Comparison of ENCODE assay signal across 22 mouse cellular contexts in the genomic region with DNA sequence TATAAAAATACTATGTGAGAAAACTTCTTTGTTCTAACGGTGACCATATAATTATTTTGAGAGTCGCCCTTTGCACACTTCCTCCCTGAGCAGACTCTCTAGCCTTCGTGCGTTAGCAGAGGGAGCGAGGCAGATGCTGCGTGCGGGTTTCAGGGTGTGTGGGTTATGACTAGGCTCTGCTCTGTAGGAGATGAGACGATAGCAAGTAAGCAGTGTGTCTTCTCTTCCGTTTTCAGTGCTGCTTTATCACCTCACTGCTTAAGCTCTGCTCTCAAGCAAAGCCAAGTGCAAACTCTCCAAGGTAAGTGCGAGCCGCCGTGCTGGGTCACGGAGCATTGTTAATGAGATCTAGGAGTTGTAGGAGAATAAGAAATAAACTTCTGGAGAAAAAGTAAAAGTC. TPM values are rescaled to one million over a fixed set of nuclear protein-coding genes. Genes with fewer than 3 reads are reported as not detected.
A peak's percentile ranks its signal among the peaks of the same experiment; 100 is the strongest.
DNase-seq lines count a peak whose midpoint lies in the region; ATAC-seq and TF ChIP-seq lines count a peak whose summit lies in the region.
"Had no signal": no experiment of that assay in that cellular context is flagged by ENCODE, and none has a peak within 500 bp of the region (broad histone marks: within the 10 kb centered on the region; RNA-seq: fewer than 3 reads in every experiment).

No protein-coding gene starts in this region.

- H3K4me1 ChIP-seq in thymus, adult 2 months (replicated peaks; ENCODE audit: control insufficient read depth, insufficient read depth, low read length) = no peaks in the 10 kb centered on the region
- H3K4me1 ChIP-seq in liver, embryonic 14.5 days (replicated peaks; ENCODE audit: control insufficient read depth in 2 of 2, insufficient read depth in 2 of 2, low read length in 1 of 2) = peaks cover 13 to 26% of the 10 kb centered on the region in 2 experiments
- H3K4me1 ChIP-seq: embryonic facial prominence, embryonic 13.5 days; forebrain, embryonic 10.5 days; hindbrain, embryonic 15.5 days; limb, embryonic 15.5 days had no signal

- TF ChIP-seq CTCF in thymus, adult 2 months (IDR thresholded peaks at IDR 0.05; ENCODE audit: borderline replicate concordance, control insufficient read depth, extremely low read depth, insufficient read depth, low read length, poor library complexity) = no peak
- TF ChIP-seq CTCF in liver, embryonic 14.5 days (IDR thresholded peaks at IDR 0.05; ENCODE audit: low read depth) = no peak

- H3K36me3 ChIP-seq in thymus, adult 2 months (ENCODE audit: control insufficient read depth, insufficient read depth, low read length) = no peaks in the 10 kb centered on the region
- H3K36me3 ChIP-seq in liver, embryonic 14.5 days (replicated peaks; ENCODE audit: control insufficient read depth, insufficient read depth, low read depth) = no peaks in the 10 kb centered on the region; the same call in 1 of the 2 replicates
- H3K36me3 ChIP-seq: hindbrain, embryonic 15.5 days had no signal

- H3K9ac ChIP-seq in liver, embryonic 14.5 days (replicated peaks) = no peak overlapping the region
- H3K9ac ChIP-seq: embryonic facial prominence, embryonic 13.5 days; heart, embryonic 13.5 days; hindbrain, embryonic 15.5 days; limb, embryonic 15.5 days had no signal

- ATAC-seq in erythroblast, adult 5-6 weeks (replicated peaks; ENCODE audit: low FRiP score, poor library complexity, severe bottlenecking) = peak; percentile 70
- ATAC-seq in liver, embryonic 14.5 days (ENCODE audit: insufficient read depth) = peak; percentile 58

- TF ChIP-seq POLR2A in thymus, adult 2 months (IDR thresholded peaks at IDR 0.05; ENCODE audit: control insufficient read depth, extremely low read depth, insufficient read depth, low read length, poor library complexity) = no peak

- H3K27ac ChIP-seq in thymus, adult 2 months (ENCODE audit: control insufficient read depth, insufficient read depth, low read length) = no peak overlapping the region
- H3K27ac ChIP-seq in liver, embryonic 14.5 days = no peak overlapping the region
- H3K27ac ChIP-seq: embryonic facial prominence, embryonic 13.5 days; forebrain, embryonic 10.5 days; heart, embryonic 13.5 days; hindbrain, embryonic 15.5 days; limb, embryonic 15.5 days had no signal

- no peaks in the 10 kb centered on the region for H3K27me3 ChIP-seq in thymus, adult 2 months (ENCODE audit: control insufficient read depth, insufficient read depth, low read length)
- H3K27me3 ChIP-seq in liver, embryonic 14.5 days (ENCODE audit: control insufficient read depth, insufficient read depth, low read length) = no peaks in the 10 kb centered on the region
- H3K27me3 ChIP-seq: embryonic facial prominence, embryonic 13.5 days; heart, embryonic 13.5 days; hindbrain, embryonic 15.5 days; limb, embryonic 15.5 days had no signal

- H3K4me3 ChIP-seq in thymus, adult 2 months (ENCODE audit: control insufficient read depth, insufficient read depth, low read length) = no peak overlapping the region
- no peak overlapping the region for H3K4me3 ChIP-seq in liver, embryonic 14.5 days (ENCODE audit: insufficient read depth in 1 of 2, low read depth in 2 of 2, low read length in 2 of 2)
- H3K4me3 ChIP-seq: embryonic facial prominence, embryonic 13.5 days; forebrain, embryonic 10.5 days; heart, embryonic 13.5 days; hindbrain, embryonic 15.5 days; limb, embryonic 15.5 days had no signal

- peak; percentile 15 for DNase-seq in thymus, postnatal 0 days (ENCODE audit: low spot score)
- no peak for DNase-seq in thymus, adult 2 months
- no peak for DNase-seq in liver, embryonic 14.5 days (ENCODE audit: low read depth in 3 of 3, low spot score in 3 of 3)
- no peak for DNase-seq in gastrocnemius, postnatal 25 days
- no peak for DNase-seq in gastrocnemius, adult 18-20 months (ENCODE audit: low spot score)
- DNase-seq in thymus, adult 18-20 months = no peak
- no peak for DNase-seq in frontal cortex, postnatal 14 days (ENCODE audit: low spot score in 2 of 2)
- DNase-seq: adrenal gland, adult 8-10 months; cerebellum, adult 8-10 months; gastrocnemius, postnatal 36 days; heart, postnatal 36 days; kidney, adult 8-10 months; kidney, postnatal 36 days; layer of hippocampus, adult 9-11 months; lung, postnatal 10 days; spleen, adult 18-20 months had no signal

- 80% methylated on average over 13 of the region's 13 CpGs for WGBS in thymus, adult 2 months
- WGBS in liver, embryonic 14.5 days (ENCODE audit: insufficient replicate concordance) = 36% methylated on average over 13 of the region's 13 CpGs

- no peak for TF ChIP-seq EP300 in liver, embryonic 14.5 days (IDR thresholded peaks at IDR 0.05; ENCODE audit: low read depth)

- H3K4me2 ChIP-seq in liver, embryonic 14.5 days (ENCODE audit: low read depth) = no peak overlapping the region
- H3K4me2 ChIP-seq: embryonic facial prominence, embryonic 13.5 days; heart, embryonic 13.5 days; hindbrain, embryonic 15.5 days; limb, embryonic 15.5 days had no signal

- no peaks in the 10 kb centered on the region for H3K9me3 ChIP-seq in liver, embryonic 14.5 days (ENCODE audit: control insufficient read depth, low read length)
- H3K9me3 ChIP-seq: embryonic facial prominence, embryonic 13.5 days; forebrain, embryonic 10.5 days; heart, embryonic 13.5 days; hindbrain, embryonic 15.5 days; limb, embryonic 15.5 days had no signal

RNA-seq across cellular contexts. Expression of a gene that starts 38.5 kb away (rescaled TPM):
- polyA plus RNA-seq in thymus, postnatal 0 days (2015; fragmentation: Nextera tagmentation; extraction: Ambion mirVana) = 16.1 and 19.4 TPM in 2 replicates
- 11.0 and 12.1 TPM in 2 replicates for polyA plus RNA-seq in thymus, adult 2 months (2012; rRNA removed)
- 16.3 and 17.3 TPM in 2 replicates for total RNA-seq in erythroblast, adult 5-6 weeks (2015; ENCODE audit: low replicate concordance)
- total RNA-seq in erythroblast, adult 5-6 weeks (2017; ENCODE audit: low replicate concordance) = 13.4 and 21.0 TPM in 2 replicates
- 3.0 and 4.8 TPM in 2 replicates for polyA plus RNA-seq in liver, embryonic 14.5 days (2012; rRNA removed)
- polyA plus RNA-seq in liver, embryonic 14.5 days (2014; fragmentation: Nextera tagmentation; extraction: Ambion mirVana) = 8.8 TPM in 2 replicates
- 10 to 100 TPM in 1 of 2 experiments, 1 to 10 TPM in 1; 9.3 to 10.9 TPM for total RNA-seq in gastrocnemius, postnatal 25 days (2021)
- 10 to 100 TPM; 11.5 to 14.3 TPM for total RNA-seq in gastrocnemius, adult 18-20 months (2021)

RNA-seq across cellular contexts. Expression of a gene that starts 50.9 kb away (rescaled TPM):
- 31.0 and 33.8 TPM in 2 replicates for polyA plus RNA-seq in thymus, postnatal 0 days (2015; fragmentation: Nextera tagmentation; extraction: Ambion mirVana)
- polyA plus RNA-seq in thymus, adult 2 months (2012; rRNA removed) = 40.9 and 43.9 TPM in 2 replicates
- total RNA-seq in erythroblast, adult 5-6 weeks (2015; ENCODE audit: low replicate concordance) = 15.9 and 16.3 TPM in 2 replicates
- 12.8 and 13.6 TPM in 2 replicates for total RNA-seq in erythroblast, adult 5-6 weeks (2017; ENCODE audit: low replicate concordance)
- polyA plus RNA-seq in liver, embryonic 14.5 days (2012; rRNA removed) = 9.4 and 11.2 TPM in 2 replicates
- 8.8 and 9.1 TPM in 2 replicates for polyA plus RNA-seq in liver, embryonic 14.5 days (2014; fragmentation: Nextera tagmentation; extraction: Ambion mirVana)
- total RNA-seq in gastrocnemius, postnatal 25 days (2021) = 1 to 10 TPM; 4.9 to 5.1 TPM
- total RNA-seq in gastrocnemius, adult 18-20 months (2021) = 1 to 10 TPM; 6.2 TPM
